Mouse (Mus musculus): Measurements from ENCODE around the gene Bad. TPM values are rescaled to one million over a fixed set of nuclear protein-coding genes. Genes with fewer than 3 reads are reported as not detected.
"Not testable (repeated sequence)": the region's sequence is repeated elsewhere in the genome, so short reads cannot be mapped to it uniquely, and the experiment has no call there.

Gene Bad
- polyA plus RNA-seq (2015; fragmentation: Nextera tagmentation; extraction: Ambion mirVana) = 90.3 and 97.9 TPM in 2 replicates

DNA sequence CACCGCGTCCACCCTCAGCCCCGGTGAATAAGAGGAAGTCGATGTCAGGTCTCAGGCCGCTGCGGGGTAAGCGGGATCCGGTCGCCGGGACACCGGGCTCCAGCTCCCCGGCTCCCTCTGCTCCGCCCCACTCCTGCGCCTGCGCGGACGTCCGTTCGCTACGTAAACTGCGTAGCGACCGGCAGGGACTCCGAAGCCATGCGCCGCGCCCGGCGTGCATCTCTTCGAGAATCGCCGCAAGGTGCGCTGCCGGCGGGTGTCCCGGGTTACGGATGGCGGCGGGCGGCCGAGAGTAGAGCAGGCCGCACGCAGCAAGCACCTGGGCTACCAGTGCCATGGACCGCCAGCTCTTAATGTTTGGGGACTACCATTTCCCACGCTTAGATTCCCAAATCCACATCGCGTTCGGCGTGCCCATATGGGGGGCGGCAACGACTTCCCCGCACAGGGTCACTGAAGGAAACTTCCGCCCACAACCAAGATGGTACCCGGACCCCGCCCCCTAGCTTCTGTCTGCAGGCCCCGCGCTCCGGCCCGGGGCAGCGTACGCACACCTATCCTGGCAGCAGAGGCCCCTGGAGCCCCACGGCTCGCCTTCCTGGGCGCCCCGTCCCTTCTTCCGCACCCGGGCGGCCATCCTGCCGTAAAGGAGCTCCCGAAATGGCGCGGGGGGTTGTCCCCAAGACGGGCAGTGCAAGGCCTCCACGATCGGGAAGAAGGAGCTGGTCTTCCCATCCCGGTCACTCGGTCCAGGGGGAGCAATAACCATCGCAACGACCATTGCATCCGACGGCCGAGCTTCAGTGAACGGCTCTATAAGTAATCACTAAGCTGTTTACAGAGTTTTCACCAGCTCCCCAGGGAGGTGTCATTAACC lies at the start of gene Bad:
TSS of gene Bad (plus strand) at position 490 of the 877 bp plus-strand sequence.
- Histone ChIP-seq H3K4me1 (peaks cover 25% of the 10 kb centered on the region), H3K9ac (peak within 1 kb of the TSS; percentile 91), H3K36me3 (0 out of 2 replicates have a peak, but pooled peaks cover 6% of the 10 kb centered on the region), H3K27me3 (no peaks in the 10 kb centered on the region), H3K4me2 (replicated peaks) (peak within 1 kb of the TSS; percentile 98), H3K27ac (replicated peaks) (peak within 1 kb of the TSS; percentile 97), H3K4me3 (replicated peaks) (peak within 1 kb of the TSS; percentile 93), H3K9me3 (replicated peaks) (no peaks in the 10 kb centered on the region)
- WGBS = under 1% methylated on average over 83 of the region's 83 CpGs
- peak; percentile 81 for ATAC-seq (ENCODE audit: insufficient number of reproducible peaks, low FRiP score, low TSS enrichment, low read depth)

DNA sequence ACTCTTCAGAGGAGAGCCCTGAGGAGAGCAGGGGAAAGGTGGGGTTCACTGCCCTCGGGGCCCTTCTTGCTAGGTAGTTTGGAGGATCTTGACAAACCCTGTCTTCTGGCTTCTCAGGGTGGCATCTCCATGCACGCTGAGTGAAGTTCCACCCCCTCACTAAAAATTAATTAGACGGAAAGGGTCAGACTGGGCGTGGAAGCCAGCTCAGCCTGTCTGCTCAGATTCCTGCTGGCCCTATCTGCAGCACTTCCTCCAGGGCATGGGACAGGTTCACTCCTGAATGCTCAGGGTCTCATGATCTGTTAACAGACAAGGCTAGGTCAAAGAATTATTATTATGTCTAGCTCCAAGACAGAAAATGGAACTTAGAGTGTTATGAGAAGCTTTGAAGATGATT lies 49.1 kb upstream of the Bad start:
- H3K27me3 ChIP-seq = no peaks in the 10 kb centered on the region
- no peak overlapping the region for H3K4me3 ChIP-seq (replicated peaks)
- no peak overlapping the region for H3K4me2 ChIP-seq (replicated peaks)
- no peak overlapping the region for H3K9ac ChIP-seq
- no peak for ATAC-seq (ENCODE audit: insufficient number of reproducible peaks, low FRiP score, low TSS enrichment, low read depth)
- 42% methylated on average over 4 of the region's 4 CpGs for WGBS
- no peak overlapping the region for H3K27ac ChIP-seq (replicated peaks)
- H3K4me1 ChIP-seq = no peaks in the 10 kb centered on the region
- no peaks in the 10 kb centered on the region for H3K9me3 ChIP-seq (replicated peaks)
- no peaks in the 10 kb centered on the region for H3K36me3 ChIP-seq

DNA sequence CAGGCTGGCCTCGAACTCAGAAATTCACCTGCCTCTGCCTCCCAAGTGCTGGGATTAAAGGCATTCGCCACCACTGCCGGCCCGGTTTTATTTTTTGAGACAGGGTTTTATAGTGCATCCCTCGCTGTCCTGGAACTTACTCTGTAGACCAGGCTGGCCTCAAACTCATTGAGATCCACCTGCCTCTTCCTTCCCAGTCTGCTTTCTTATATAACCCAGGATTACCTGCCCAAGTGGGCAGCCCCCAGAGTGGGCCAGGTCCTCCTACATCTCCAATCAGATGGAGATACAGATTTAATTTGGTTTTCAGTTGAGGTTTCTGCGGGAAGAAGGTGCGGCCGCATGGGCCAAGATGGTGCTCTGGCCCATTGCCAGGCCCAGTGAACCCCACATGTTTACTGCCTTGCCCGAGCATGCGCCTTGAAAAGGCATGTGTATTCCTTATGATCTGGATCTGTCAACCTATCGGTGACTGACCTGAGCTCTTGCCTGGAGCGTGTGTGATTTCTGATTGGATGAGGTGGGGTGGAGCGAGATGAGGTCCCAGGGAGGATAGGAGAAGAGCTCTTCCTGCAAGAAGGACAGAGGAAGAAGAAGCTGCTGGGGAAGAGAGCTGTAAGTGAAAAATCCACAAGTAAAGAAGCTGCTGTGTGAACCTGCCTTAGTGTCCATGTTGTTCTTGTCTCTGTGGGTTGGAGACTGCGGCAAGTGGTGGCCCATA lies 47.8 kb upstream of the Bad start:
- 84% methylated on average over 14 of the region's 14 CpGs for WGBS
- no peak overlapping the region for H3K4me2 ChIP-seq (replicated peaks)
- ATAC-seq (ENCODE audit: insufficient number of reproducible peaks, low FRiP score, low TSS enrichment, low read depth) = no peak
- H3K9me3 ChIP-seq (replicated peaks) = no peaks in the 10 kb centered on the region
- no peaks in the 10 kb centered on the region for H3K4me1 ChIP-seq
- no peak overlapping the region for H3K27ac ChIP-seq (replicated peaks)
- no peaks in the 10 kb centered on the region for H3K36me3 ChIP-seq
- no peak overlapping the region for H3K4me3 ChIP-seq (replicated peaks)
- H3K9ac ChIP-seq = no peak overlapping the region
- H3K27me3 ChIP-seq = no peaks in the 10 kb centered on the region

DNA sequence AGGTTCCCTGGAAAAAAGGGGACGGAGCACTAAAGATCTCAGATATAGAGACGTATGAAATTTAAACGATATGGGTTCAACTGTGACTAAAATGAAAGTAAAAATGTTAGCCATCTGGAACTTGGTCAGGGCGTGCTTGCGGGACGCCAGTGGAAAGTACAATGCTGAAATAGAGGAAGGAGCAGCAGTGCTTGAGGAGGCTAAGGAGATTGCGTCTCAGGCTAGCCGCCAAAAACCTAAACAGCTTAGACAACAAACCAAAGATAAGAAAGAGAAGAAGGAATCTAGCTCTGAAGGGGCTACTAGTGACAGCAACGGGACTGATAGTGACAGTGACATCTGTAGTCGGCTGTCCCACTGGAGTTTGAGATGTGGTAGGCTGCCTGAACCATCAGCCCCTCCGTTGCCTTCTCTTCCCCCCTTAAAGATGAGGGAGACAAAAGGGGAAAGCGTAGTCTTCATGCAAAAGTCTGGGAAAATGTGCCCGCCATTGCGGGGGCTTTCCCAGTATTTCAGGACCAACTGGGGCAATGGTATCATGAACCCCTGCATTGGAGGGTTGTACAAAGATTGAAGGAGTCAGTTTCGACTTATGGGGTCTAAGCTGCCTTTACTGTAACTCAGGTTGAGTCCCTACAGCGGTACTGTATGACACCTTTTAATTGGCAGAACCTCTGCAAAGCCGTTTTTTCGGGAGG lies 45.9 kb upstream of the Bad start:
- H3K27ac ChIP-seq (replicated peaks); H3K9ac ChIP-seq; H3K4me3 ChIP-seq (replicated peaks); H3K9me3 ChIP-seq (replicated peaks); H3K4me1 ChIP-seq; ATAC-seq (ENCODE audit: insufficient number of reproducible peaks, low FRiP score, low TSS enrichment, low read depth); H3K4me2 ChIP-seq (replicated peaks); H3K27me3 ChIP-seq; H3K36me3 ChIP-seq: not testable (repeated sequence)
- WGBS = 83% methylated on average over 18 of the region's 18 CpGs

DNA sequence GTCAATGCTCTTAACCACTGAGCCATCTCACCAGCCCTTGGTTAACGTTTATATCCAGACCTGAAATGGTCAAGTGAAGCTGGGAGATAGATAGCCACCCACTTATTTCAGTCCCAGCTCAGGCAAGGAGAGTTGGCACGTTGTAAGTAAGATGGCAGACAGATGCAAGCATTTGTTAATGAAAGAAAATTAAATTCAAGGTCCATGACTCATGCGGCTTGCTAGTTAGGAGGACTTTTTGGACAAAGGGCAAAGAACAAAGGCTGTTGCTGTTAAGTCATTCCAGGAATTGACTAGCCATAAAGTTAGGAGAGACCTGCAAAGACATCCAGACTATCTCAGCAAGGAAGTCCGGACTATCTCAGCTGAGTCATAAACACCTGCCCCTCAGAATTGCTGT lies 42.0 kb upstream of the Bad start:
- 81% methylated on average over 4 of the region's 4 CpGs for WGBS
- no peak overlapping the region for H3K4me3 ChIP-seq (replicated peaks)
- H3K4me2 ChIP-seq (replicated peaks) = no peak overlapping the region
- no peak for ATAC-seq (ENCODE audit: insufficient number of reproducible peaks, low FRiP score, low TSS enrichment, low read depth)
- no peaks in the 10 kb centered on the region for H3K9me3 ChIP-seq (replicated peaks)
- no peak overlapping the region for H3K9ac ChIP-seq
- H3K27ac ChIP-seq (replicated peaks) = no peak overlapping the region
- H3K36me3 ChIP-seq = 0 out of 2 replicates have a peak, but pooled peaks cover 2% of the 10 kb centered on the region
- H3K4me1 ChIP-seq = no peaks in the 10 kb centered on the region
- no peaks in the 10 kb centered on the region for H3K27me3 ChIP-seq

DNA sequence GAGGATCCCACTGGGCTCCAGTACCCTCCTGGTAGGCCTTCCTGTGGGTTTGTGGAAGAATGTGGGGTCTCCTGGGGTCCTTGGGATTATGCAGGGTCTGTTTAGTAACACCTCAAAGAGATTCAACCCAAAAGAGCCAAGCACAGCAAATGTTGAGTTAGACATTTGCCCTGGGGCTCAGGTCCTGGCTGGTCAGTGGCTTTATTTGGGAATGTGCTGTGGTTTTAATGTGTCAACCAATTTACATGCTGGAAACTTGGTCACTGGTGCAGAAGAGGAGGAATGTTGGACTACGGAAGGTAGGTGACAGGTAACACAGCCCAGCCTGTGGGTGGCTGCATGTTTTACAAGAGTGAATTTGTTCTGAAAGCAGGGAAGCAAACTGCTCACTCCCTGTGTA lies 38.6 kb upstream of the Bad start:
- H3K9ac ChIP-seq = no peak overlapping the region
- peaks cover 26% of the 10 kb centered on the region for H3K36me3 ChIP-seq
- no peaks in the 10 kb centered on the region for H3K27me3 ChIP-seq
- H3K4me1 ChIP-seq = peaks cover 8% of the 10 kb centered on the region
- H3K4me3 ChIP-seq (replicated peaks) = no peak overlapping the region
- no peak overlapping the region for H3K27ac ChIP-seq (replicated peaks)
- no peak overlapping the region for H3K4me2 ChIP-seq (replicated peaks)
- no peaks in the 10 kb centered on the region for H3K9me3 ChIP-seq (replicated peaks)
- no peak for ATAC-seq (ENCODE audit: insufficient number of reproducible peaks, low FRiP score, low TSS enrichment, low read depth)
- WGBS = 100% methylated on average over 1 of the region's 1 CpGs

DNA sequence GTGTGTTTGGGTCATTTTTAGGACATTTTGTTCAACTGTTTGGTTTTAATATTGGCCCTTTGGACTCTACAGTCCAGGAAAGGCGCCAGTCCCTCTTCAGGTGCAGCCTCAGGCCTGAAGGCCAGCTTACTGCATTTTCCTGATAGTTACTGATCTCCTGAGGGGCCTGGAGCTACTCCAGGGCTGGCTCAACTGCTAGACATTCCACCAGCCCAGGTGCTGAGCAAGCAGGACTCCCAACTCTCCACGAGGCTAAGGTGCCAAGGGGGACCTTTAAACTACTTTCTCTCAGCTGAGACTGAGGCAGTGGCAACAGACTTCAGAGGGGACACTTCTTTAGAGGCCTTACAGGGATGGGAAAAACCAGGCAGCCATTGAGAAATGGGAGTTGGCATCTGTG lies 36.8 kb upstream of the Bad start:
- WGBS = 84% methylated on average over 2 of the region's 2 CpGs
- H3K4me1 ChIP-seq = peaks cover 15% of the 10 kb centered on the region
- no peak overlapping the region for H3K27ac ChIP-seq (replicated peaks)
- no peak overlapping the region for H3K4me2 ChIP-seq (replicated peaks)
- no peaks in the 10 kb centered on the region for H3K27me3 ChIP-seq
- no peak overlapping the region for H3K9ac ChIP-seq
- no peaks in the 10 kb centered on the region for H3K9me3 ChIP-seq (replicated peaks)
- H3K36me3 ChIP-seq = peaks cover 26% of the 10 kb centered on the region
- ATAC-seq (ENCODE audit: insufficient number of reproducible peaks, low FRiP score, low TSS enrichment, low read depth) = no peak
- H3K4me3 ChIP-seq (replicated peaks) = no peak overlapping the region

DNA sequence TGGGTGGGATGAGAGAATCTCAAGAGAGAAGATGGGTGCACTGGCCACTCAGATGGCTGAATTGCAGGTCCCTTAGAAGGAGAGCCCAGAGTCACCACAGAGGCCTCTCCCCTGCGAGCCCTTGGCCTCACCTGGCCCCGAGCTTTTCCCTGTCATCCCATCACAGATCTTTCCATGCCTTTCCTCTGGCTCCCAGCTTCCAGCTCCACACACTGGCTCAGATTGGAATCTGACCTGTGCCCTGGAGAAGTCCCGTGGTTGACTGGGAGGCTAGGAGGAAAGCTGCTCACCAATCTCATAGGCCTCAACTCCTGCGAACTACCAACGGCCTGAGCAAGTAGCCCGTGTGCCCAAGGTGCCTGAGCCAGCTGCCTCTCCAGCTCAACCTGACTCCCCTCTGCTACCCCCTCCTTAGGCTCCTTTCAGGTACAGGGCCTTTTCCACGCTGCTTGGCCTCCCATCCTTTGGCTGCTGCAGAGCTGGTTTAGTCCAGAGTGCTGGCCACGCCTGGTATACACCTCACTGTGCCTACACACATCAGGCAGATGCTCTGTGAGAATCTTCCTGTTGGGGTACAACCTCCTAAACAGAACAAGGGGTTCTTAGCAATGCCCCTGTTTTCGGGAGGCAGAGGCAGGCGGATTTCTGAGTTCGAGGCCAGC lies 36.0 kb upstream of the Bad start:
- Histone ChIP-seq H3K4me3 (replicated peaks) (no peak overlapping the region), H3K9me3 (replicated peaks) (no peaks in the 10 kb centered on the region), H3K36me3 (peaks cover 26% of the 10 kb centered on the region), H3K4me2 (replicated peaks) (no peak overlapping the region), H3K9ac (no peak overlapping the region), H3K4me1 (peaks cover 15% of the 10 kb centered on the region), H3K27ac (replicated peaks) (no peak overlapping the region), H3K27me3 (no peaks in the 10 kb centered on the region)
- 87% methylated on average over 11 of the region's 11 CpGs for WGBS
- no peak for ATAC-seq (ENCODE audit: insufficient number of reproducible peaks, low FRiP score, low TSS enrichment, low read depth)

DNA sequence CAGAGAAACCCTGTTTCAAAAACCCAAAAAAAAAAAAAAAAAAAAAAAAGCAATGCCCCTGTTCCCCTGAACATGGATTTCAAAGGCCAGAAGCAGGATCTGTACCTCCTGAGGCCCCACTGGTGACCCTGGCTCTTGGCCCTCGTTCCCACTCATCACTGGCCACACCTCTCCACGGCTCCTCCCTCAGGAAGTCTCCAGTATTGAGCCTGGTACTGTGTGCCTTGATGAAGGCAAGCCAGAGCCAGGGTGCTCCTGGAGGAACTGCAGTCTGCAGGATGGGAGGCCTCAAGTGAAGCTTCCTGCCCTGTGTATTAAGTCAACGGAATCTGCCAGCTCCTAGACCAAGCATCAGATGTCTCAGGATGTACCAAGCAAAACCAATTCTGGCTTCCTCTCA lies 35.5 kb upstream of the Bad start:
- H3K9ac ChIP-seq = no peak overlapping the region
- H3K27me3 ChIP-seq = no peaks in the 10 kb centered on the region
- H3K9me3 ChIP-seq (replicated peaks) = no peaks in the 10 kb centered on the region
- no peak overlapping the region for H3K27ac ChIP-seq (replicated peaks)
- H3K36me3 ChIP-seq = peaks cover 28% of the 10 kb centered on the region
- peaks cover 19% of the 10 kb centered on the region for H3K4me1 ChIP-seq
- no peak overlapping the region for H3K4me3 ChIP-seq (replicated peaks)
- 83% methylated on average over 3 of the region's 3 CpGs for WGBS
- no peak for ATAC-seq (ENCODE audit: insufficient number of reproducible peaks, low FRiP score, low TSS enrichment, low read depth)
- no peak overlapping the region for H3K4me2 ChIP-seq (replicated peaks)

DNA sequence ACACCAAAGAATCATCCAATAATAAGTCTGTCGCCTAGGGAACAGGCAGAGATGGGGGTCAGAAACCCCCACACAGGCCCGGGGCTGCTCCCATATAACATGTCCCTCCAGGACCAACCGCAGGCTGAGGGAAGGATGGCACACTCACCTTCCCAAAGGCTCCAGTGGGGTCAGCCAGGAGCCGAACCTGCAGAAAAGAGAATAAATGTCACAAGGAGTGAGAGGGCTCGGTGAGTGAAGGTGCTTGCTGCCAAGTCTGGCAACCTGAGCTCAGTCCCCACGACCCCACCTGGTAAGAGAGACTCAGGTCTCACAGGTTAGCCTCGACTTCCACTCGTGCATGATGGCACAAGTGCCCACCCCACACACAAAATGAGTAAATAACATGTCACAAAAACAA lies 34.6 kb upstream of the Bad start:
- no peak for ATAC-seq (ENCODE audit: insufficient number of reproducible peaks, low FRiP score, low TSS enrichment, low read depth)
- Histone ChIP-seq H3K27ac (replicated peaks) (no peak overlapping the region), H3K36me3 (peaks cover 37% of the 10 kb centered on the region), H3K4me1 (peaks cover 26% of the 10 kb centered on the region), H3K9me3 (replicated peaks) (no peaks in the 10 kb centered on the region), H3K27me3 (no peaks in the 10 kb centered on the region), H3K4me3 (replicated peaks) (no peak overlapping the region), H3K9ac (no peak overlapping the region), H3K4me2 (replicated peaks) (no peak overlapping the region)
- 86% methylated on average over 8 of the region's 8 CpGs for WGBS
